Mouse (Mus musculus): Measurements from ENCODE around the gene Rcc1l. TPM values are rescaled to one million over a fixed set of nuclear protein-coding genes. Genes with fewer than 3 reads are reported as not detected.

Gene Rcc1l
- total RNA-seq, 1 experiment from 2014 or later: 27.7 TPM

- DNase-seq: no peak
Measured at GRCm38 (mm10) chr5:134115639-134116259, 60.8 kb downstream of the Rcc1l start.

GRCm38 (mm10) chr5:134114981-134115380 lies 61.6 kb downstream of the Rcc1l start:
- DNase-seq: no peak

DNA sequence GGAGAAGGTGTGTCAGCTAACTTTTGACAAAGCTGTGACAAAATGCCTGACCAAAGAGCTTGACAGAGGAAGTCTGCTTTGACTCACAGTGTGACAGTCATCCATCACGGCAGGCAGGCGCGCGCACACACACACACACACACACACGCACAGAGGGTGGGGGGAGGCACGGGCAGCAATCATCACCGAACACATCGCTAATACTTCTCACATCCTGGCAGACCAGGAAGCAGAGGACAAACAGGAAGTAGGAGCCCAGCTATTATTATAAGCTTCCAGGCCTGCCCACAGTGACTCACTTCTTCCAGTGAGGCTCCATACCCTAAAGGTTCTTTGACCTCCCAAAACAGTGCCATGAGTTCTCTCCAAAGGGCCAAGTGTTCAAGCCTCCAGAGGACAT lies 70.7 kb downstream of the Rcc1l start:
- DNase-seq: peak; percentile 11

DNA sequence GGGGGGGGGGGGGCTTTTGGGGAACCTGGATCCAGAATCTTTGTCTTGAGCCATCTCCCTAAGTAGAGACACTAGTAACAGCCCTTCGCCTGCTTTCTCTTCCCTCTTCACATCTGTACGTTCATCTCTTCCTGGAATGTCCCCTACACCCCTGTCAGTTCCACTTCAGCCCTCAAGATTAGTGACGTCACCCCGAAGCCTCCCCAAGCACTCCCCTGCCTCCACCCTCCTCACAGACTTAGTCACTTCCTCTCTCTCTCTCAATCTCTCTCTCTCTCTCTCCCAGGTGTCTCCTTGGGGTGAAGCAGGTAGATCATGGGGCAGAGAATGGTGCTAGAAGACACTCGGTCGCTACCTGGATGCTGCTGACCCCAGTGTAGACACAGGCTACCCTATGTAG lies 73.9 kb downstream of the Rcc1l start:
- no peak for DNase-seq

DNA sequence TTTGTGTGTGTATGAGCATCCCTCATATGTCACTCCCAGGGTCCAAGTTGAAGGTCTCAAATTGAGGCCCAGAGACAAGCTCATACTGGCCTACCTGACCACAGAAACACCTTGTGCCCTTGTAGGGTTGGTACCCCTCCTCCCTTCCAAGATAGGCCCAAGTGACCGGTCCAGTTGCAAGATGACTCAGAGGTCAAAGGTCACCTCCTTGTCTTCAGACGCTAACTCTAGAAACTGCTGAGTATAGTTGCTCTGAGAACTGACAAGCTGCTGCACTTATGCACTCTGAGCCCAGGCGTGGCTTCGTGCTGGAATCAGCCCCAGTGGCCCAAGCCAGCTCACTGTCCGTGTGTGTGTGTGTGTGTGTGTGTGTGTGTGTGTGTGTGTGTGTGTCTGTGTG lies 74.7 kb downstream of the Rcc1l start:
- DNase-seq: peak; percentile 15

GRCm38 (mm10) chr5:134101322-134101721 lies 75.3 kb downstream of the Rcc1l start:
- DNase-seq: no peak

DNA sequence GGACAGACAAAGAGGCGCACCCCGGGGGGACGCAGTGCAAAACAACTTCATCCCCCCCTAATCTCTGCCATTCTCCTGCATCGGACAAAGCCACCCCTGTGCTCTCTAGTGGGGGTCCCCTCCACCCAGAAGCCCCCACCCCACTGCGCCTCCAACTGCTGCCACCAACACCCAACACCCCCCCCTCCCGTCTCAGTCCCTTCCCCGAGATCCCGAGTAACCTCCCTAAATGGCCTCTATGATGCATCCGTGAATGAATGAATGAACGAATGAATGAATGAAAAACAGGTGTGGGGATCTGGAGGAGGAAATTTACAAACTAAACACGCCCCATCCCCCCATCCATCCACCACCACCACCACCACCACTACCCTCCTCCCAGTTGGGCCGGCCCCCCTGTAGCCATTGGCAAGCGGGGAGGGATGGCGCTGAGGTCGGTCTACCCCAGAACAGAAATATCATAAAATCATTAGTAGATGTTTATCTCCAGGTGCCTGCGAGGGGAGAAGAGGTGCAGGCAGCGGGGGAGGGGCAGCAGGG lies 76.3 kb downstream of the Rcc1l start:
- peak; percentile 10 for DNase-seq

- DNase-seq: peak; percentile 97
Measured at GRCm38 (mm10) chr5:134099496-134100211, 76.9 kb downstream of the Rcc1l start, which contains the start of gene Castor2. Castor2 (plus strand) TSS chr5:134099711.

DNA sequence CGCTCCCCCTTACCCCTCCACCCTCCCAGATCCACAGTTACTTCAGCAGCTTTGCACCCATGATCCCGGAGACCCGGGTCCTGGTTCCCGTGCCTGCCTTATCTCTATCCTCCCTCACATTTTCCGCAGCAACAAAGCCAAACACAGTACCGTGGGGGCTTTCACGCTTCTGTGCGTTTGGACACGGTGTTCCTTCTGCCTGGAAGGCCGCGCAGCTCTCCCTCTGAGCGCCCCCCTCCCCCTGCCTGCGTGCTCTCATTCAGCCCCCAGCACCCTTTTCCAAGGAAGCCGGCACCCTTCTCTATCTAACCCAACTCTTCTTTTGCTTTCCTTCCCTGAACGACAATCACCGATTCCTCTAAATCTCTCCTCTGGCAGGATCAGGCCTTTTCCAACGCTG lies 77.6 kb downstream of the Rcc1l start:
- peak; percentile 62 for DNase-seq

GRCm38 (mm10) chr5:134098341-134098902 lies 78.2 kb downstream of the Rcc1l start:
- DNase-seq: peak; percentile 18

Other genes starting within 250 kb of the Rcc1l start
- 11.2 and 12.9 TPM in 2 replicates for gene Castor2, start 77.1 kb downstream of the Rcc1l start, total RNA-seq (2021)
- gene Gtf2ird2, start 7.2 kb upstream of the Rcc1l start, total RNA-seq (2021): 8.8 and 10.2 TPM in 2 replicates
- gene Ncf1, start 52.9 kb upstream of the Rcc1l start, total RNA-seq (2021): 8.1 and 12.4 TPM in 2 replicates
- gene Gtf2i, start 138.0 kb upstream of the Rcc1l start, total RNA-seq (2021): 231 and 237 TPM in 2 replicates

Measured in adrenal gland, postnatal 14 days (tissue).